Mouse (Mus musculus) C2C12 (cell line): ENCODE measurements around the gene Dnah6.

ENCODE experiments used
- CEBPB ChIP-seq: IDR thresholded peaks from one replicate; pipeline ENCODE4 v1.6.1; 2011; ENCODE audit warnings: low read depth, mild to moderate bottlenecking, control low read depth, moderate library complexity
- CTCF ChIP-seq: IDR thresholded peaks from one replicate; pipeline ENCODE4 v1.5.1; 2011; ENCODE audit not compliant: control insufficient read depth, insufficient read depth, insufficient read length
- FOSL1 ChIP-seq: IDR thresholded peaks from one replicate; pipeline ENCODE4 v1.8.0; 2011; ENCODE audit warnings: mild to moderate bottlenecking, low read length; ENCODE audit not compliant: poor library complexity, insufficient read depth, severe bottlenecking
- MAX ChIP-seq: IDR thresholded peaks from one replicate; pipeline ENCODE4 v1.6.1; 2011; ENCODE audit warnings: mild to moderate bottlenecking, control low read depth
- USF1 ChIP-seq: IDR thresholded peaks from one replicate; pipeline ENCODE4 v1.6.1; 2011; ENCODE audit warnings: low read depth, mild to moderate bottlenecking, control low read depth, moderate library complexity

DNA sequence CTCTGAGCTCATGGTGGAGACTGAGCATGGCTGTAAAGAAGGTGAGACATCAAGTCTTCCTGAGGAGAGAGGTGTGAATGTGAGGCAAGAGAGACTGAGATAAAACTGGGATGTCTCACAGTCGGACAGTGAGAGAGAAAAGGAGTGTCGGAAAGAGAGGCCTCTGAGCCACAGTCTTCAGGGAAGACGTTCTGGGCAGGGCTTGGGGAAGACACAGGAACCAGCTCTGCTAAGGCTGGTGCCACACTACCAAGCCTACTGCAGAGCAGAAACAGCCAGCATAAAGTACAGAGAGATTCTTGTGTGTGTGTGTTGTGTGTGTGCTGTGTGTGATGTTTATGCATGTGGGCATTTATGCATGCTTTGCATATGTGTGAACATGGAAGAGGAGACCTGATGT is 156.9 kb downstream of the Dnah6 start:
- TF ChIP-seq CTCF (no peak), USF1 (no peak), CEBPB (no peak), FOSL1 (no peak), MAX (no peak)
